Mouse (Mus musculus) liver, adult 2 months (tissue): ENCODE measurements around the gene Tnni2.

ENCODE experiments used
- CTCF ChIP-seq: fragments of 200-500 bp; IDR thresholded peaks from 2 replicates; pipeline ENCODE4 v1.5.1; 2011; ENCODE audit warnings: low read depth, low read length, control low read depth
- POLR2A ChIP-seq: fragments of 200-500 bp; IDR thresholded peaks from 2 replicates; pipeline ENCODE4 v1.6.1; 2011; ENCODE audit warnings: low read length, control low read depth; ENCODE audit not compliant: insufficient read depth; ENCODE audit errors: extremely low read depth

GRCm38 (mm10) chr7:142416225-142416624, 25.4 kb upstream of the Tnni2 start:
- TF ChIP-seq CTCF (no peak), POLR2A (no peak)
